Mouse (Mus musculus) pancreas, adult 10 weeks (tissue): ENCODE measurements around the gene Hpgds. TPM values are rescaled to one million over a fixed set of nuclear protein-coding genes. Genes with fewer than 3 reads are reported as not detected.

Experiments used
- polyA plus RNA-seq: library from polyadenylated mRNA; stranded (reverse); fragments of 350-450 nt; fragmentation: Illumina TruSeq; extraction: RNeasy Lipid Tissue Mini Kit (QIAGEN cat#74804); gene quantifications from one replicate; pipeline ENCODE4 v1.2.3, GENCODE M21; 2015; ENCODE audit warnings: low read depth, low replicate concordance; ENCODE audit not compliant: insufficient read depth

Hpgds gene
- 1.8 TPM for polyA plus RNA-seq

GRCm38 (mm10) chr6:65144621-65145205, at the start of gene Hpgds:
Gene Hpgds, minus strand, starts transcription at chr6:65144908.

Other genes starting within 250 kb of the Hpgds start
- gene Smarcad1, start 102.3 kb downstream of the Hpgds start, polyA plus RNA-seq, result 6.6 TPM
- not detected for gene C130060K24Rik, start 236.2 kb upstream of the Hpgds start, polyA plus RNA-seq